17 mouse cellular contexts compared by ENCODE assay signal in the genomic region with DNA sequence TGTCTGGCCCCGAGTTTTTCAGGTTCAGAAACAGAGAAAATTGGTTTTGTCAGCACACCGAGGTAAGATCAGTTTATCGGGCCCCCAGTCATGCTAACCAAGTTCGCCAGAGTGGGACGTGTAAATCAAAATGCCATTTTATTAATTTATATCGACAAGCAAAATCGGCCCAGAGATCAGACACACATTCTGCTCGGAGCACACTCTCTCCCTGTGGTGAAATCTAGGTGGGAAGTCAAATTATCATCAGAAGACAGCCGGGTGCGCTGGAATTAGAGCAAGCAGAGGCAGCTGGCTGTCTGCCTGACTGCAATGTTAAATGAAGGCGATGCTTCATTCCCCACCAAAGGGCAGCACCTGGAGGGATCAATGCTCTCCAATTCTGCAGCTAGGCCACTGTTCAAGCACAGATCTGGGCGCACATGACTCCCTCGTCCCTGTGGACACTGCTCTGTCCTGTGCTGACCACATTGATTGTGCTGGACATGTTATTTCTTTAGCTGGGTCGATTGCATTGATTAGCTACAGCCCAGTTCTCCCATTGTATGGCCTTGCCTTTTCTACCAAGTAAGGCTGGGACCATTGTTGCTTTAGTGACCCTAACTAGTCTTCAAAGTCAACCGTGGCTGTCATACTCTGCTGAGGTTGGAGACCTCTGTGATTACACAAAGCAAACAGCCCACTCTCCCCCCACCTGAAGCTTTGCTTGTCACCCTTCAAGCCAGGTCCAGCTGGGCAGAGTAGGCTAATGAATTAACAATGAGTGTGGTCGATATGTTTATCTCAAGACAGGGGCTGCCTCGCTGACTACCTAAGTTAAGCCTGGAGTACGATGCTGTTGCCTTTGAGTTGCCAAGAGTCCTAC.
DNase-seq lines count a peak whose midpoint lies in the region; ATAC-seq lines count a peak whose summit lies in the region.
"Had no signal": no experiment of that assay in that cellular context is flagged by ENCODE, and none has a peak within 500 bp of the region (broad histone marks: within the 10 kb centered on the region; RNA-seq: fewer than 3 reads in every experiment).

No protein-coding gene starts in this region.

- no peak overlapping the region for H3K9ac ChIP-seq in neural tube, embryonic 13.5 days
- H3K9ac ChIP-seq in hindbrain, embryonic 11.5 days (ENCODE audit: low read depth, low read length) = no peak overlapping the region
- no peak overlapping the region for H3K9ac ChIP-seq in liver, embryonic 12.5 days
- no peak overlapping the region for H3K9ac ChIP-seq in neural tube, embryonic 14.5 days (replicated peaks; ENCODE audit: low read depth, low read length)
- H3K9ac ChIP-seq: embryonic facial prominence, embryonic 12.5 days; kidney, embryonic 15.5 days; lung, embryonic 15.5 days had no signal

- 63% methylated on average over 18 of the region's 18 CpGs for WGBS in neural tube, embryonic 13.5 days
- 66% methylated on average over 18 of the region's 18 CpGs for WGBS in hindbrain, embryonic 11.5 days
- WGBS in liver, embryonic 12.5 days (ENCODE audit: insufficient replicate concordance) = 69% methylated on average over 18 of the region's 18 CpGs
- whole genome bisulfite sequencing in neural tube, embryonic 14.5 days = 60% methylated on average over 18 of the region's 18 CpGs

- H3K4me3 ChIP-seq in neural tube, embryonic 13.5 days = no peak overlapping the region
- H3K4me3 ChIP-seq in hindbrain, embryonic 11.5 days (ENCODE audit: low read depth, low read length) = no peak overlapping the region
- H3K4me3 ChIP-seq in liver, embryonic 12.5 days = no peak overlapping the region
- H3K4me3 ChIP-seq in neural tube, embryonic 14.5 days (ENCODE audit: low read depth, low read length) = no peak overlapping the region
- H3K4me3 ChIP-seq: embryonic facial prominence, embryonic 12.5 days; heart, adult 2 months; kidney, embryonic 15.5 days; lung, embryonic 15.5 days; myocyte had no signal

- H3K4me1 ChIP-seq in neural tube, embryonic 13.5 days (replicated peaks) = peaks cover 12% of the 10 kb centered on the region; the same call in 1 of the 2 replicates
- no peaks in the 10 kb centered on the region for H3K4me1 ChIP-seq in hindbrain, embryonic 11.5 days (replicated peaks; ENCODE audit: control insufficient read depth, insufficient read depth, low read length)
- no peaks in the 10 kb centered on the region for H3K4me1 ChIP-seq in liver, embryonic 12.5 days
- no peaks in the 10 kb centered on the region for H3K4me1 ChIP-seq in neural tube, embryonic 14.5 days (ENCODE audit: control insufficient read depth, insufficient read depth, low read length)
- H3K4me1 ChIP-seq: embryonic facial prominence, embryonic 12.5 days; kidney, embryonic 15.5 days; lung, embryonic 15.5 days had no signal

- H3K27me3 ChIP-seq in neural tube, embryonic 13.5 days = no peaks in the 10 kb centered on the region
- H3K27me3 ChIP-seq in hindbrain, embryonic 11.5 days (ENCODE audit: control insufficient read depth, insufficient read depth, low read length) = no peaks in the 10 kb centered on the region
- H3K27me3 ChIP-seq in liver, embryonic 12.5 days (replicated peaks) = no peaks in the 10 kb centered on the region
- H3K27me3 ChIP-seq in neural tube, embryonic 14.5 days (ENCODE audit: control insufficient read depth, insufficient read depth, low read length) = no peaks in the 10 kb centered on the region
- H3K27me3 ChIP-seq: embryonic facial prominence, embryonic 12.5 days; kidney, embryonic 15.5 days; lung, embryonic 15.5 days had no signal

- no peak overlapping the region for H3K4me2 ChIP-seq in neural tube, embryonic 13.5 days
- H3K4me2 ChIP-seq in hindbrain, embryonic 11.5 days (replicated peaks; ENCODE audit: low read depth, low read length) = no peak overlapping the region
- no peak overlapping the region for H3K4me2 ChIP-seq in liver, embryonic 12.5 days
- no peak overlapping the region for H3K4me2 ChIP-seq in neural tube, embryonic 14.5 days (ENCODE audit: low read depth, low read length)
- H3K4me2 ChIP-seq: embryonic facial prominence, embryonic 12.5 days; kidney, embryonic 15.5 days; lung, embryonic 15.5 days had no signal

- H3K9me3 ChIP-seq in neural tube, embryonic 13.5 days = 0 out of 2 replicates have a peak, but pooled peaks cover 2% of the 10 kb centered on the region
- H3K9me3 ChIP-seq in hindbrain, embryonic 11.5 days (ENCODE audit: control insufficient read depth, low read length) = no peaks in the 10 kb centered on the region
- H3K9me3 ChIP-seq in liver, embryonic 12.5 days (replicated peaks) = no peaks in the 10 kb centered on the region
- H3K9me3 ChIP-seq in neural tube, embryonic 14.5 days (ENCODE audit: control insufficient read depth, low read length) = no peaks in the 10 kb centered on the region
- H3K9me3 ChIP-seq: embryonic facial prominence, embryonic 12.5 days; kidney, embryonic 15.5 days; lung, embryonic 15.5 days had no signal

- ATAC-seq in neural tube, embryonic 13.5 days (ENCODE audit: low read depth) = no peak
- peak; percentile 78; the same call in 1 of the 2 replicates for ATAC-seq in hindbrain, embryonic 11.5 days (ENCODE audit: low FRiP score)
- ATAC-seq in liver, embryonic 12.5 days = peak; percentile 59
- no peak for ATAC-seq in neural tube, embryonic 14.5 days (ENCODE audit: low read depth)

- 0 out of 2 replicates have a peak overlapping the region, but pooled peaks have one; percentile 34 for H3K27ac ChIP-seq in neural tube, embryonic 13.5 days (replicated peaks)
- no peak overlapping the region for H3K27ac ChIP-seq in hindbrain, embryonic 11.5 days (ENCODE audit: low read depth, low read length)
- no peak overlapping the region for H3K27ac ChIP-seq in liver, embryonic 12.5 days
- peak overlapping the region; percentile 8; the same call in 1 of the 2 replicates for H3K27ac ChIP-seq in neural tube, embryonic 14.5 days (ENCODE audit: low read depth, low read length)
- H3K27ac ChIP-seq: embryonic facial prominence, embryonic 12.5 days; heart, adult 2 months; kidney, embryonic 15.5 days; lung, embryonic 15.5 days had no signal

- no peak for DNase-seq in neural tube, embryonic 10.5 days (ENCODE audit: extremely low spot score, low spot score)
- DNase-seq in hindbrain, embryonic 11.5 days (ENCODE audit: low spot score) = peak; percentile 10
- DNase-seq in Muller cell, postnatal 12 days (ENCODE audit: inconsistent ontology term) = no peak
- DNase-seq in cerebellum, postnatal 14 days = no peak
- no peak for DNase-seq in cerebellum, adult 11 months
- DNase-seq: adrenal gland, postnatal 25 days; cerebellum, adult 2 months; heart, adult 2 months; right cerebral cortex, postnatal 14 days; thymus, postnatal 36 days had no signal

- no peaks in the 10 kb centered on the region for H3K36me3 ChIP-seq in neural tube, embryonic 13.5 days
- no peaks in the 10 kb centered on the region for H3K36me3 ChIP-seq in hindbrain, embryonic 11.5 days (ENCODE audit: control insufficient read depth, insufficient read depth, low read length)
- no peaks in the 10 kb centered on the region for H3K36me3 ChIP-seq in liver, embryonic 12.5 days
- no peaks in the 10 kb centered on the region for H3K36me3 ChIP-seq in neural tube, embryonic 14.5 days (ENCODE audit: control insufficient read depth, insufficient read depth, low read length)
- H3K36me3 ChIP-seq: embryonic facial prominence, embryonic 12.5 days; kidney, embryonic 15.5 days; lung, embryonic 15.5 days had no signal

Comparison
In these comparisons a context has a peak if more than half of its experiments do, and no peak if none do; other contexts are left out.
1. ATAC-seq: peak in hindbrain, embryonic 11.5 days (single experiment) and liver, embryonic 12.5 days (single experiment); none in neural tube, embryonic 13.5 days (single experiment) and neural tube, embryonic 14.5 days (single experiment).
2. H3K27ac ChIP-seq: peak in neural tube, embryonic 13.5 days (single experiment) and neural tube, embryonic 14.5 days (single experiment); none in hindbrain, embryonic 11.5 days (single experiment) and liver, embryonic 12.5 days (single experiment).